Mouse (Mus musculus) adrenal gland, postnatal 36 days (tissue): Measurements from ENCODE around the gene Has1. TPM values are rescaled to one million over a fixed set of nuclear protein-coding genes. Genes with fewer than 3 reads are reported as not detected.

Experiments used
- DNase-seq, 2 experiments: peaks; one replicate each; pipeline ENCODE4 v3.0.0; 2021; ENCODE audit warnings: mixed read lengths in 1 of 2
- long read RNA-seq, 2 experiments: library from polyadenylated mRNA; stranded (forward); transcript quantifications; one replicate each; pipeline ENCODE4 v2.0.0; 2021; ENCODE audit warnings: borderline sequencing depth in 2 of 2
- total RNA-seq, 2 experiments: library from RNA; stranded (reverse); gene quantifications; 2 replicates each; pipeline ENCODE4 v1.2.3; 2021

Has1 gene
- total RNA-seq, result under 1 TPM; 0.13 to 0.26 TPM
- long read RNA-seq, experiment 1, partial matches to known transcripts, result 0 of 1 reads
- long read RNA-seq, experiment 1, other reads (novel, unspliced or antisense), result 0 of 1 reads
- long read RNA-seq, experiment 2, result 0 reads

GRCm38 (mm10) chr17:17855064-17855838 lies at the start of gene Has1:
Gene Has1, minus strand, starts transcription at chr17:17855205.
- no peak for DNase-seq

GRCm38 (mm10) chr17:17900768-17901167 lies 45.8 kb upstream of the Has1 start:
- no peak for DNase-seq

- no peak for DNase-seq
Measured at GRCm38 (mm10) chr17:17899268-17899667, 44.3 kb upstream of the Has1 start.

GRCm38 (mm10) chr17:17896039-17896438 lies 41.0 kb upstream of the Has1 start:
- peak; percentile 8 to 43 for DNase-seq

GRCm38 (mm10) chr17:17889732-17890425 lies 34.9 kb upstream of the Has1 start:
- no peak for DNase-seq

- DNase-seq, result no peak
Measured at GRCm38 (mm10) chr17:17887774-17888248, 32.8 kb upstream of the Has1 start, which contains the start of the genes Fpr2 and Fpr3. Gene Fpr2, plus strand, starts transcription at chr17:17887824. Gene Fpr3, plus strand, starts transcription at chr17:17887852.

GRCm38 (mm10) chr17:17883840-17884239 lies 28.8 kb upstream of the Has1 start, which contains the start of gene Fpr1:
Gene Fpr1, minus strand, starts transcription at chr17:17883940.
- no peak for DNase-seq

GRCm38 (mm10) chr17:17882672-17883071 lies 27.7 kb upstream of the Has1 start:
- DNase-seq, result no peak

GRCm38 (mm10) chr17:17879347-17879746 lies 24.3 kb upstream of the Has1 start:
- no peak for DNase-seq

- no peak for DNase-seq
Measured at GRCm38 (mm10) chr17:17871697-17872096, 16.7 kb upstream of the Has1 start.

- DNase-seq, result no peak
Measured at GRCm38 (mm10) chr17:17870892-17871550, 16.0 kb upstream of the Has1 start.

GRCm38 (mm10) chr17:17866801-17867469 lies 11.9 kb upstream of the Has1 start:
- peak in 1 of 2 experiments; percentile 13 for DNase-seq

- DNase-seq, result no peak
Measured at GRCm38 (mm10) chr17:17865168-17865567, 10.2 kb upstream of the Has1 start.

- no peak for DNase-seq
Measured at GRCm38 (mm10) chr17:17862360-17862759, 7.4 kb upstream of the Has1 start.

- no peak for DNase-seq
Measured at GRCm38 (mm10) chr17:17860110-17860509, 5.1 kb upstream of the Has1 start.

GRCm38 (mm10) chr17:17857446-17857845 lies 2.4 kb upstream of the Has1 start:
- DNase-seq, result no peak

- no peak for DNase-seq
Measured at GRCm38 (mm10) chr17:17856612-17857011, 1.6 kb upstream of the Has1 start.

- DNase-seq, result no peak
Measured at GRCm38 (mm10) chr17:17849906-17850712, 4.9 kb downstream of the Has1 start.

GRCm38 (mm10) chr17:17848988-17849387 lies 6.0 kb downstream of the Has1 start:
- no peak for DNase-seq

- no peak for DNase-seq
Measured at GRCm38 (mm10) chr17:17845187-17846027, 9.6 kb downstream of the Has1 start.
